10 mouse cellular contexts compared by ENCODE assay signal in genomic region chr3:79527521-79527920, GRCm38 (mm10).
"Had no signal": no experiment of that assay in that cellular context is flagged by ENCODE, and none has a peak within 500 bp of the region (broad histone marks: within the 10 kb centered on the region; RNA-seq: fewer than 3 reads in every experiment).

No protein-coding gene starts in this region.

- H3K36me3 ChIP-seq: limb, embryonic 13.5 days; midbrain, embryonic 12.5 days; neural tube, embryonic 13.5 days; stomach, embryonic 15.5 days had no signal

- H3K4me3 ChIP-seq: layer of hippocampus, adult 2 months; limb, embryonic 13.5 days; midbrain, embryonic 12.5 days; neural tube, embryonic 13.5 days; stomach, embryonic 15.5 days had no signal

- H3K27me3 ChIP-seq: limb, embryonic 13.5 days; midbrain, embryonic 12.5 days; neural tube, embryonic 13.5 days; stomach, embryonic 15.5 days had no signal

- H3K9ac ChIP-seq: limb, embryonic 13.5 days; midbrain, embryonic 12.5 days; neural tube, embryonic 13.5 days; stomach, embryonic 15.5 days had no signal

- ATAC-seq: midbrain, embryonic 16.5 days had no signal

- H3K27ac ChIP-seq: limb, embryonic 13.5 days; midbrain, embryonic 12.5 days; neural tube, embryonic 13.5 days; stomach, embryonic 15.5 days had no signal

- DNase-seq: kidney, adult 18-20 months; retina, postnatal 1 day; thymus, postnatal 36 days had no signal

- H3K9me3 ChIP-seq: limb, embryonic 13.5 days; midbrain, embryonic 12.5 days; neural tube, embryonic 13.5 days; stomach, embryonic 15.5 days had no signal

- H3K4me2 ChIP-seq: limb, embryonic 13.5 days; liver, embryonic 11.5 days; midbrain, embryonic 12.5 days; neural tube, embryonic 13.5 days; stomach, embryonic 15.5 days had no signal
